Mouse (Mus musculus) C2C12 (cell line): ENCODE measurements around the gene Zfp473.

Experiments used
- CTCF ChIP-seq: IDR thresholded peaks from one replicate; pipeline ENCODE4 v1.5.1; 2011; ENCODE audit not compliant: control insufficient read depth, insufficient read depth, insufficient read length
- FOSL1 ChIP-seq: IDR thresholded peaks from one replicate; pipeline ENCODE4 v1.8.0; 2011; ENCODE audit warnings: mild to moderate bottlenecking, low read length; ENCODE audit not compliant: poor library complexity, insufficient read depth, severe bottlenecking
- MAX ChIP-seq: IDR thresholded peaks from one replicate; pipeline ENCODE4 v1.6.1; 2011; ENCODE audit warnings: mild to moderate bottlenecking, control low read depth

GRCm38 (mm10) chr7:44724316-44724715 lies 26.5 kb downstream of the Zfp473 start:
- TF ChIP-seq MAX (no peak), CTCF (no peak), FOSL1 (no peak)
